Mouse (Mus musculus) stomach, adult 2 months (tissue): ENCODE data around the gene Prss42. TPM values are rescaled to one million over a fixed set of nuclear protein-coding genes. Genes with fewer than 3 reads are reported as not detected.

Source experiments
- polyA plus RNA-seq: library from polyadenylated mRNA; depleted of rRNA; stranded (reverse); fragments of >200 nt; gene quantifications from 2 replicates; pipeline ENCODE4 v1.2.3, GENCODE M21; 2012; rRNA removed

The Prss42 gene
- polyA plus RNA-seq, result not detected in 2 replicates

DNA sequence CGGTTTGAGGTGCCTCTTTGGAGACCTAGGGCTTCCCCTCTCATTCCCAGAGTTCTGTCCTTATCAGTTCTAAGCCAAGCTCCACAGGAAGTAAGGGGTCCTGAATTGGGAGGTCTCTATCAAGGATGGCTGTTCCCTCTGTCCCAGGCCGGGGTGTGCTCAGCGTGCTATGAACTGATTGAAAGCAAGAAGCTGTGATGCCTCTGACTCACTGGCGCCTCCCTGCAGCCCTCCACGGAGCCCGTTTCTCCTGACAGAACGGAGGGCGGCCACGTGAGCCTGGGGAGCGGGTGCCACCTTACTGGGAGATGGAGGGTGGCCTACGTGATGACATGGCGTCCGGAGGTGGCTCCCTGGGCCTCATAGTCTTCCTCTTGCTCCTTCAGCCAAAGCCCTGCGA is at the start of gene Prss42:
TSS of gene Prss42 (plus strand) at position 301 of the 400 bp plus-strand sequence.

DNA sequence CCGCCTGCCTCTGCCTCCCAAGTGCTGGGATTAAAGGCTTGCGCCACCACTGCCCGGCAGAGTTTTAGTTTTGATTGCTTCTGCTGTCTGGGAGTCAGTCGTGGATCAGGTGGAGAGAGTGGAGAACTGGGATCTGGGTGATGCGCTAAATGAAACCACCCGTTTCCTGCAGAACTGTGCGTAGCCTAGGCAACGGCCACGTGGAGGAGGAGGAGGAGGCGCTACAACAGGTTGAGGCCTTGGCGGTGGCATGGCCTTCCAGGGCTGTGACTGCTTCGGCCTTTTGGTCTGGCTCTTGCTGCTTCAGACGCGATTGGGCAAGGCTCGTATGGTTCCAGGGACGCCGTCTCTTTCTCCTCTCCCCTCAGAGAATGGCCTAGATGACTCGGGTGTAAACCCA is 15.8 kb downstream of the Prss42 start, which contains the start of gene Prss44:
TSS of gene Prss44 (plus strand) at position 206 of the 400 bp plus-strand sequence.

DNA sequence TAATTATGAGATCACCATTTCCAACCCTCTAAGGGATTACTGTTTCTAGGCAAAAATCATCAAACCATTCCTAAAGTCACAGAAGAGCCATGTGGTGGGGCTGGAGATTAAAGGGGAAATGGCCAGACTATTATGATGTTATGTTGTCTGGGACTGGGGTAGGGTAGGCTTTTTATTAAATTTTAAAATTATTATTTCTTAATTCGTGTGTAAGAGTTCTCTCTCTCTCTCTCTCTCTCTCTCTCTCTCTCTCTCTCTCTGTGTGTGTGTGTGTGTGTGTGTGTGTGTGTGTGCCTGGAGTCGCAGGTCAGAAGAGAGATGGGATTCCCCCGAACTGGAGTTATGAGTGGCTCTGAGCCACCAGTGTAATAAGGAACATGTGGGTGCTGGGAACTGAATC is 28.4 kb downstream of the Prss42 start, which contains the start of gene Prss43:
TSS of gene Prss43 (plus strand) at position 301 of the 400 bp plus-strand sequence.

DNA sequence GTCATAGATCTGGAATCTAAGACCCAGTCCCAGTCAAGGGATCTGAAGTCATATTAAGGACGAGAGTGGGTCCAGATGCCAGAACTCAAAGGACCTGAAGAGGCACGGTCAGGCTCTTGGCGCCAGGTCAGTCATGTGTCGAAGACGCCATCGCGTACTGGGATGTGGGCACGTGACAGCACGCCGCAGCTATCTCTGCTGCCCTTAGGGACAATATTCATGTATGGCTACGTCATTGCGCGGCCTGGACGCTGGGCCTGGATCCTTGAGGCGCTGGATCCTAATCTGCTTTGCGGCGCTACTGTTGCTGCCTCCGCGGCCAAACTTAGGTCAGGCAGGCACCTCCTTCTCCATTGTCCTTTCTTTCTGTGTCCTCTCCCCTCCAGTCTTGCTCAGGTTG is 36.4 kb downstream of the Prss42 start, which contains the start of gene Prss45:
TSS of gene Prss45 (plus strand) at position 178 of the 400 bp plus-strand sequence.

DNA sequence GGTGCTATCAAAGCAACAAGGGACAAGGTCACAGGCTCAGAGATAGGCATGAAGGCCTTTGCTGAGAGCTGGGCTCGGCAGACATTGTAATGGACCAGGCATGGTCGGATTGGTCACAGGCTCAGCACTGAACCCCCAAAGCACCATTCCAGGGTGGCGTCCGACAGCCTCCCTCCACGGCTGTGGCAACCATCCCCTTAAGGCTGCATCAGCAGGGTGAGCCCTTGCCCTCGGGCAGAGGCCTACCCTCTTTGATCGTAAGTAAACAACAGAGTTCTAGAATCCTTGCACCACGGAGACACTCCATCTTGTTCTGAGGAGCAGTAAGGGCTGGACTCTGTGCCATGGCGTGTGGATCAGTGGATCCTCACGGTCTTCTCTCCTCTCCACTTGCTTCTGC is 46.2 kb downstream of the Prss42 start, which contains the start of gene Prss46:
TSS of gene Prss46 (plus strand) at position 301 of the 400 bp plus-strand sequence.

Other genes with a start within 250 kb of the Prss42 start
- 8.0 and 8.9 TPM in 2 replicates for gene Nradd, start 173.7 kb upstream of the Prss42 start, polyA plus RNA-seq
- 62.6 and 63.2 TPM in 2 replicates for gene Nbeal2, start 144.0 kb upstream of the Prss42 start, polyA plus RNA-seq
- 50.0 and 53.6 TPM in 2 replicates for gene Ccdc12, start 141.7 kb upstream of the Prss42 start, polyA plus RNA-seq
- 27.2 and 38.0 TPM in 2 replicates for gene Myl3, start 56.3 kb upstream of the Prss42 start, polyA plus RNA-seq
- 9.0 and 13.0 TPM in 2 replicates for gene Pth1r, start 51.0 kb upstream of the Prss42 start, polyA plus RNA-seq
- not detected in 2 replicates for gene Prss44, start 15.8 kb downstream of the Prss42 start, polyA plus RNA-seq
- not detected in 2 replicates for gene Prss43, start 28.5 kb downstream of the Prss42 start, polyA plus RNA-seq
- gene Prss45, start 36.4 kb downstream of the Prss42 start, polyA plus RNA-seq, result not detected in 2 replicates
- gene Prss46, start 46.3 kb downstream of the Prss42 start, polyA plus RNA-seq, result 0.05 TPM in 1 of 2 replicates, not detected in the other
- not detected in 2 replicates for gene Prss50, start 59.8 kb downstream of the Prss42 start, polyA plus RNA-seq
- gene Als2cl, start 81.7 kb downstream of the Prss42 start, polyA plus RNA-seq, result 28.8 and 29.6 TPM in 2 replicates
- 0.93 and 0.97 TPM in 2 replicates for gene Tmie, start 81.9 kb downstream of the Prss42 start, polyA plus RNA-seq
- gene Fam240a, start 118.7 kb downstream of the Prss42 start, polyA plus RNA-seq, result not detected in 2 replicates
- gene Tdgf1, start 148.0 kb downstream of the Prss42 start, polyA plus RNA-seq, result not detected in 2 replicates
- 0.02 and 0.04 TPM in 2 replicates for gene Lrrc2, start 153.4 kb downstream of the Prss42 start, polyA plus RNA-seq
- 1.0 and 3.1 TPM in 2 replicates for gene Rtp3, start 192.4 kb downstream of the Prss42 start, polyA plus RNA-seq
- gene Ltf, start 221.1 kb downstream of the Prss42 start, polyA plus RNA-seq, result 1.4 and 3.8 TPM in 2 replicates